Mouse (Mus musculus) MEL (cell line): ENCODE results near the gene Mecp2. TPM values are rescaled to one million over a fixed set of nuclear protein-coding genes. Genes with fewer than 3 reads are reported as not detected.

Source experiments
- DNase-seq: peaks from one replicate; pipeline ENCODE4 v3.0.0; 2011; ENCODE audit warnings: low read depth, low spot score
- H3K27ac ChIP-seq: 2 replicates; pipeline ENCODE4 v1.5.1; 2012; ENCODE audit warnings: low read depth, mild to moderate bottlenecking, control low read depth, low read length, moderate library complexity; ENCODE audit not compliant: control insufficient read depth
- H3K27me3 ChIP-seq, 2 experiments: fragments of 150-350 bp in 1 of 2; sonication (generic) in 1 of 2; 2 replicates each; pipeline ENCODE4 v1.6.1; 2012; ENCODE audit warnings: low read length in 2 of 2, mild to moderate bottlenecking in 2 of 2, improper control_type of control experiment in 1 of 2, moderate library complexity in 1 of 2; ENCODE audit not compliant: insufficient read depth in 2 of 2, control insufficient read depth in 1 of 2
- H3K36me3 ChIP-seq, 2 experiments: 2 replicates each; pipeline ENCODE4 v1.6.1; 2012 to 2014; ENCODE audit warnings: low read length in 2 of 2, improper control_type of control experiment in 1 of 2, inconsistent platforms in 1 of 2, mild to moderate bottlenecking in 1 of 2; ENCODE audit not compliant: insufficient read depth in 2 of 2, control insufficient read depth in 1 of 2
- H3K4me1 ChIP-seq, 2 experiments: fragments of 150-350 bp in 1 of 2; sonication (generic) in 1 of 2; 2 replicates each; pipeline ENCODE4 v1.6.1; 2012; ENCODE audit warnings: low read length in 2 of 2, improper control_type of control experiment in 1 of 2, mild to moderate bottlenecking in 1 of 2; ENCODE audit not compliant: insufficient read depth in 2 of 2, control insufficient read depth in 1 of 2
- H3K4me3 ChIP-seq, 2 experiments: fragments of 150-350 bp in 1 of 2; sonication (generic) in 1 of 2; 2 replicates each; pipeline ENCODE4 v1.5.1; 2012; ENCODE audit warnings: low read depth in 2 of 2, low read length in 2 of 2, mild to moderate bottlenecking in 2 of 2, moderate library complexity in 2 of 2, control low read depth in 1 of 2, improper control_type of control experiment in 1 of 2; ENCODE audit not compliant: control insufficient read depth in 1 of 2, insufficient read depth in 1 of 2
- H3K79me2 ChIP-seq: 2 replicates; pipeline ENCODE4 v1.6.1; 2012; ENCODE audit warnings: mild to moderate bottlenecking, low read length, moderate library complexity; ENCODE audit not compliant: control insufficient read depth, poor library complexity, insufficient read depth
- H3K9ac ChIP-seq: 2 replicates; pipeline ENCODE4 v1.6.1; 2012; ENCODE audit warnings: low read depth, mild to moderate bottlenecking, control low read depth, low read length, moderate library complexity; ENCODE audit not compliant: control insufficient read depth, poor library complexity, severe bottlenecking
- H3K9me3 ChIP-seq: fragments of 150-350 bp; sonication (generic); replicated peaks from 2 replicates; pipeline ENCODE4 v1.6.1; 2012; ENCODE audit warnings: mild to moderate bottlenecking, low read length, improper control_type of control experiment, moderate library complexity; ENCODE audit not compliant: insufficient read depth
- BHLHE40 ChIP-seq: IDR thresholded peaks from 2 replicates; pipeline ENCODE4 v1.6.1; 2012; ENCODE audit warnings: low read depth, mild to moderate bottlenecking, inconsistent platforms, low read length, improper control_type of control experiment, borderline replicate concordance
- CHD1 ChIP-seq: IDR thresholded peaks from 2 replicates; pipeline ENCODE4 v1.6.1; 2012; ENCODE audit warnings: low read depth, mild to moderate bottlenecking, inconsistent platforms, low read length, improper control_type of control experiment
- CTCF ChIP-seq, 3 experiments: IDR thresholded peaks in 2 of 3; conservative IDR thresholded peaks in 1 of 3; 2 replicates each; pipeline ENCODE4 v1.5.1; 2011 to 2012; ENCODE audit warnings: low read length in 3 of 3, low read depth in 2 of 3, mild to moderate bottlenecking in 2 of 3, improper control_type of control experiment in 1 of 3, inconsistent platforms in 1 of 3, mixed read lengths in 1 of 3, moderate library complexity in 1 of 3; ENCODE audit not compliant: control insufficient read depth in 1 of 3, insufficient read depth in 1 of 3, poor library complexity in 1 of 3, severe bottlenecking in 1 of 3
- ELF1 ChIP-seq: IDR thresholded peaks from 2 replicates; pipeline ENCODE4 v1.6.1; 2014; ENCODE audit warnings: low read depth, mild to moderate bottlenecking, inconsistent platforms, low read length, improper control_type of control experiment, moderate library complexity
- EP300 ChIP-seq, 2 experiments: IDR thresholded peaks; 2 replicates each; pipeline ENCODE4 v1.6.1; 2011; ENCODE audit warnings: improper control_type of control experiment in 2 of 2, low read length in 2 of 2, low read depth in 1 of 2, mild to moderate bottlenecking in 1 of 2
- GABPA ChIP-seq: IDR thresholded peaks from 2 replicates; pipeline ENCODE4 v1.6.1; 2012; ENCODE audit warnings: low read depth, mild to moderate bottlenecking, inconsistent platforms, low read length, improper control_type of control experiment, moderate library complexity
- HCFC1 ChIP-seq: IDR thresholded peaks from 2 replicates; pipeline ENCODE4 v1.6.1; 2012; ENCODE audit warnings: low read depth, mild to moderate bottlenecking, inconsistent platforms, low read length, improper control_type of control experiment, moderate library complexity
- JUND ChIP-seq: IDR thresholded peaks from 2 replicates; pipeline ENCODE4 v1.6.1; 2011; ENCODE audit warnings: low read depth, mild to moderate bottlenecking, improper control_type of control experiment, low read length
- MAFK ChIP-seq: IDR thresholded peaks from 2 replicates; pipeline ENCODE4 v1.6.1; 2011; ENCODE audit warnings: low read depth, mild to moderate bottlenecking, low read length, improper control_type of control experiment, borderline replicate concordance
- MAX ChIP-seq: IDR thresholded peaks from 2 replicates; pipeline ENCODE4 v1.6.1; 2011; ENCODE audit warnings: low read length, improper control_type of control experiment
- MYB ChIP-seq: IDR thresholded peaks from 2 replicates; pipeline ENCODE4 v1.6.1; 2011; ENCODE audit warnings: mild to moderate bottlenecking, low read depth, low read length, improper control_type of control experiment
- MYC ChIP-seq: IDR thresholded peaks from 2 replicates; pipeline ENCODE4 v1.6.1; 2011; ENCODE audit warnings: low read depth, mild to moderate bottlenecking, low read length, improper control_type of control experiment, moderate library complexity
- NELFE ChIP-seq: IDR thresholded peaks from 2 replicates; pipeline ENCODE4 v1.6.1; 2011; ENCODE audit warnings: low read depth, low read length, improper control_type of control experiment
- POLR2A ChIP-seq, 2 experiments: IDR thresholded peaks; 2 replicates each; pipeline ENCODE4 v1.6.1; 2011 to 2012; ENCODE audit warnings: low read length in 2 of 2, mild to moderate bottlenecking in 2 of 2, control low read depth in 1 of 2, improper control_type of control experiment in 1 of 2, low read depth in 1 of 2, moderate library complexity in 1 of 2; ENCODE audit not compliant: control insufficient read depth in 1 of 2, insufficient read depth in 1 of 2, poor library complexity in 1 of 2
- POLR2AphosphoS2 ChIP-seq: IDR thresholded peaks from 2 replicates; pipeline ENCODE4 v1.6.1; 2011; ENCODE audit warnings: low read length, improper control_type of control experiment
- POLR2AphosphoS5 ChIP-seq: IDR thresholded peaks from 2 replicates; pipeline ENCODE4 v1.6.1; 2012; ENCODE audit warnings: low read depth, borderline replicate concordance, mild to moderate bottlenecking, inconsistent platforms, low read length, moderate library complexity, mixed read lengths
- RAD21 ChIP-seq: IDR thresholded peaks from 2 replicates; pipeline ENCODE4 v1.6.1; 2011; ENCODE audit warnings: mild to moderate bottlenecking, low read depth, low read length, improper control_type of control experiment
- SMC3 ChIP-seq: IDR thresholded peaks from 2 replicates; pipeline ENCODE4 v1.6.1; 2011; ENCODE audit warnings: low read depth, low read length, improper control_type of control experiment
- TAL1 ChIP-seq: IDR thresholded peaks from 2 replicates; pipeline ENCODE4 v1.6.1; 2012; ENCODE audit warnings: mild to moderate bottlenecking, inconsistent platforms, low read length, moderate library complexity, mixed read lengths
- UBTF ChIP-seq: IDR thresholded peaks from 2 replicates; pipeline ENCODE4 v1.6.1; 2012; ENCODE audit warnings: low read depth, mild to moderate bottlenecking, inconsistent platforms, low read length, improper control_type of control experiment, moderate library complexity, borderline replicate concordance; ENCODE audit not compliant: insufficient read depth
- ZC3H11A ChIP-seq: IDR thresholded peaks from 2 replicates; pipeline ENCODE4 v1.6.1; 2012; ENCODE audit warnings: low read depth, mild to moderate bottlenecking, inconsistent platforms, low read length, improper control_type of control experiment
- ZKSCAN1 ChIP-seq: IDR thresholded peaks from 2 replicates; pipeline ENCODE4 v1.6.1; 2012; ENCODE audit warnings: low read depth, mild to moderate bottlenecking, inconsistent platforms, low read length, improper control_type of control experiment, moderate library complexity
- ZMIZ1 ChIP-seq: IDR thresholded peaks from 2 replicates; pipeline ENCODE4 v1.6.1; 2012; ENCODE audit warnings: low read depth, mild to moderate bottlenecking, inconsistent platforms, low read length, improper control_type of control experiment, moderate library complexity
- ZNF384 ChIP-seq: IDR thresholded peaks from 2 replicates; pipeline ENCODE4 v1.6.1; 2012; ENCODE audit warnings: low read depth, mild to moderate bottlenecking, inconsistent platforms, low read length, improper control_type of control experiment
- polyA plus RNA-seq, 2 experiments: library from polyadenylated mRNA; stranded (reverse) in 1 of 2; unstranded in 1 of 2; fragments of >175 nt in 1 of 2; fragments of >200 nt in 1 of 2; gene quantifications; 2 replicates each; pipeline versions ENCODE4 v1.2.1 to v1.2.4; 2012; ENCODE audit warnings: low replicate concordance in 2 of 2, low read depth in 1 of 2; ENCODE audit not compliant: insufficient read length in 2 of 2, insufficient read depth in 1 of 2, missing spikeins in 1 of 2
- total RNA-seq: library from RNA; depleted of rRNA; stranded (reverse); fragments of 300-350 nt; gene quantifications from 2 replicates; pipeline ENCODE4 v1.2.3, GENCODE M21; 2012

The Mecp2 gene
- total and polyA plus RNA-seq, 3 experiments, result 12.5 to 20.7 TPM; not detected in 1

DNA sequence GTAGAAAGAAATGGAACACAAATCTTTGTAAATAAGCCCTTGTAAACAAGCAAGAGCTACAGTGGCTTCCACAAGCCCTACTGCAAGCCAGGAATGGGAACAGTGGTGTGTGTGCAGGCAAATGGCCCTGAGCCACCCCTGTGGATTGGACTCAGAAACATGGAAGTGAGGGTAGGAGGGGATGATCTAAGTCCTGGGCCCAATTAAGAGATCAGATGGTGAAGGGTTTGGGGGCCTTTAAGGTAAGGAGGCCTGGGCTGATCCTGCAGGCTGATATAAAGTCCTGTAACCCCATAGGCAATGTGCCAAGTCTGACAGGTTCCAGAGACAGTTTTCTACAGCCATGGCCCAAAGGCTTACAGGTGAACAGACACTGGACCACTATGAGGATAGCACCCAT is 8.0 kb downstream of the Mecp2 start, which contains the start of gene Opn1mw:
Gene Opn1mw (plus strand): TSS at position 301 of the 400 bp plus-strand sequence.
- no peak for DNase-seq
- Histone ChIP-seq H3K36me3 (peaks cover 0 to 2% of the 10 kb centered on the region in 2 experiments; a peak in 1 of 4 replicates), H3K27me3 (no peaks in the 10 kb centered on the region; a peak in 3 of 4 replicates), H3K27ac (no peak within 1 kb of the TSS), H3K9me3 (no peaks in the 10 kb centered on the region), H3K4me1 (no peaks in the 10 kb centered on the region), H3K79me2 (no peaks in the 10 kb centered on the region), H3K9ac (no peak within 1 kb of the TSS), H3K4me3 (no peak within 1 kb of the TSS)
- TF ChIP-seq ZC3H11A, result no peak
- no peak for TF ChIP-seq JUND
- no peak for TF ChIP-seq UBTF
- no peak for TF ChIP-seq POLR2A (IDR thresholded peaks at IDR 0.05; ENCODE audit: control insufficient read depth in 1 of 2, insufficient read depth in 1 of 2, low read depth in 1 of 2, low read length in 2 of 2, poor library complexity in 1 of 2)
- TF ChIP-seq CHD1, result no peak
- TF ChIP-seq ZKSCAN1, result no peak
- no peak for TF ChIP-seq MAX
- no peak for TF ChIP-seq RAD21
- TF ChIP-seq TAL1, result no peak
- no peak for TF ChIP-seq POLR2AphosphoS2
- TF ChIP-seq HCFC1, result no peak
- no peak for TF ChIP-seq GABPA
- no peak for TF ChIP-seq MYC
- TF ChIP-seq MYB, result no peak
- no peak for TF ChIP-seq ZNF384
- no peak for TF ChIP-seq NELFE
- TF ChIP-seq EP300 (IDR thresholded peaks at IDR 0.05; ENCODE audit: low read depth in 1 of 2, low read length in 2 of 2), result no peak

DNA sequence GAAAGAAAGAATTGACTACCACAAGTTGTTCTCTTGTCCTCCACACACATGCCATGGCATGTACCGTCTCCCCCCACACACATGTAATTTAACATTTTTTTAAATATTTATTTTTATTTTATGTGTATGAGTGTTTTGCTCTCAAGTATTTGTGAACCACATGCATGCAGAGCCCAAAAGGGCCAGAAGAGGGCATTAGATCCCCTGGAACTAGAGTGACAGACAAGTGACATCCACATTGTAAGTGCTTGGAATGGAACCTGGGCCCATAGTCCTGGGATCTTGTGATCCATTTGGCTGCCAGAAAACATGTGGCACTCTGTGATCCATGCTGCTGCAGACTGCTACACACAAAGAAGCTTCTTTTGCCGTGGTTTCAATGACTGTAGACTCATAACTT is 10.2 kb downstream of the Mecp2 start:
- H3K27me3 ChIP-seq, result no peaks in the 10 kb centered on the region; a peak in 1 of 4 replicates
- peak; percentile 61 for DNase-seq
- H3K36me3 ChIP-seq, result no peaks in the 10 kb centered on the region
- H3K4me3 ChIP-seq, result no peak overlapping the region
- H3K4me1 ChIP-seq, result no peaks in the 10 kb centered on the region
- TF ChIP-seq ZMIZ1, result no peak
- peak; percentile 35 to 58 (median 52) for TF ChIP-seq CTCF (IDR thresholded peaks at IDR 0.05 in 2 of 3, conservative IDR thresholded peaks at IDR 0.05 in 1 of 3; ENCODE audit: control insufficient read depth in 1 of 3, insufficient read depth in 1 of 3, low read depth in 2 of 3, low read length in 3 of 3, poor library complexity in 1 of 3, severe bottlenecking in 1 of 3)
- no peak for TF ChIP-seq ZKSCAN1
- no peak for TF ChIP-seq ELF1
- TF ChIP-seq ZC3H11A, result peak; percentile 50
- no peak for TF ChIP-seq POLR2AphosphoS5
- TF ChIP-seq TAL1, result no peak
- TF ChIP-seq MYC, result no peak
- peak; percentile 52 for TF ChIP-seq RAD21
- peak; percentile 55 for TF ChIP-seq SMC3
- no peak for TF ChIP-seq BHLHE40
- no peak for TF ChIP-seq MAFK
- TF ChIP-seq, all 39 proteins: peak for 4
- no peaks in the 10 kb centered on the region for H3K9me3 ChIP-seq
- H3K27ac ChIP-seq, result no peak overlapping the region
- no peaks in the 10 kb centered on the region for H3K79me2 ChIP-seq
- no peak overlapping the region for H3K9ac ChIP-seq
